Mouse (Mus musculus) heart, embryonic 12.5 days (tissue): ENCODE measurements around the gene Slc7a1. TPM values are rescaled to one million over a fixed set of nuclear protein-coding genes. Genes with fewer than 3 reads are reported as not detected.
A peak's percentile ranks its signal among the peaks of the same experiment; 100 is the strongest.

Experiments used
- ATAC-seq: fragments of 200-750 bp; cut with Nextera tagmentation; 2 replicates; pipeline ENCODE4 v1.8.0; 2017; ENCODE audit warnings: moderate TSS enrichment, moderate library complexity; ENCODE audit not compliant: insufficient number of reproducible peaks, low FRiP score
- H3K27ac ChIP-seq: fragments of 300-500 bp; sonication (generic); 2 replicates; pipeline ENCODE4 v1.5.1; 2016; ENCODE audit warnings: mild to moderate bottlenecking, moderate library complexity; ENCODE audit not compliant: poor library complexity, severe bottlenecking
- H3K27me3 ChIP-seq: fragments of 300-500 bp; sonication (generic); replicated peaks from 2 replicates; pipeline ENCODE4 v1.6.1; 2016; ENCODE audit warnings: mild to moderate bottlenecking, moderate library complexity
- H3K36me3 ChIP-seq: fragments of 300-500 bp; sonication (generic); 2 replicates; pipeline ENCODE4 v1.6.1; 2016; ENCODE audit warnings: mild to moderate bottlenecking, moderate library complexity
- H3K4me1 ChIP-seq: fragments of 300-500 bp; sonication (generic); replicated peaks from 2 replicates; pipeline ENCODE4 v1.6.1; 2016; ENCODE audit warnings: mild to moderate bottlenecking
- H3K4me2 ChIP-seq: fragments of 300-500 bp; sonication (generic); 2 replicates; pipeline ENCODE4 v1.6.1; 2016; ENCODE audit warnings: mild to moderate bottlenecking, moderate library complexity
- H3K4me3 ChIP-seq: fragments of 300-500 bp; sonication (generic); 2 replicates; pipeline ENCODE4 v1.5.1; 2016; ENCODE audit warnings: mild to moderate bottlenecking
- H3K9ac ChIP-seq: fragments of 300-500 bp; sonication (generic); 2 replicates; pipeline ENCODE4 v1.6.1; 2016; ENCODE audit warnings: mild to moderate bottlenecking, moderate library complexity
- H3K9me3 ChIP-seq: fragments of 300-500 bp; sonication (generic); replicated peaks from 2 replicates; pipeline ENCODE4 v1.6.1; 2016; ENCODE audit warnings: mild to moderate bottlenecking, moderate library complexity
- WGBS: fragments of 180-500 bp; shearing (Covaris S2); methylation state at CpG from one replicate; pipeline ENCODE4 v1.1.7; 2016; 5-methylcytosine and 5-hydroxymethylcytosine counted together
- polyA plus RNA-seq: library from polyadenylated mRNA; unstranded; fragments of >200 nt; fragmentation: Nextera tagmentation; extraction: Ambion mirVana; gene quantifications from 2 replicates; pipeline ENCODE4 v1.2.1, GENCODE M21; 2016

The Slc7a1 gene
- polyA plus RNA-seq, 1 experiment from 2014 or later = 24.0 TPM

DNA sequence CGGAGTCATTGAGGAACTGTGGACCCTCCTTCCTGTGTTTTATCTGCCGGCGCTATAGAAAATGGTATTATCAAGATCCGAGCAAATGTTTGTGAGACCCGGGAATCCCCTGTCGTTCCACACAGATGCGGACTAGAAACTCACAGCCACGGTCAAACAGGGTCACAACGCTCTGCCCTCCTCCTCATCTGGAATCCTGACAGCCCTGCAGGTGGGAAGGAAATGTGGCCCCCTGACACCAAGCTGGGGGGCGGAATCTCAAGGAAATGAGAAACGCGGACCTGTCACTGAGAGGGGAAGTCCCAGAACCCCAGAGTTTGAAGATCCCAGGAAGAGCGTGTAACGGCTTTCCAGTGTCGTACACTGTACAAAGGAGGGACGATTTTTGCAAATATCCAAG, 46.3 kb downstream of the Slc7a1 start:
- Histone ChIP-seq H3K9me3 (no peaks in the 10 kb centered on the region), H3K4me3 (no peak overlapping the region), H3K4me2 (no peak overlapping the region; the same call in 1 of the 2 replicates), H3K27ac (peak overlapping the region; percentile 75; the same call in 1 of the 2 replicates), H3K36me3 (peaks cover 24% of the 10 kb centered on the region), H3K4me1 (peaks cover 39% of the 10 kb centered on the region), H3K27me3 (no peaks in the 10 kb centered on the region), H3K9ac (no peak overlapping the region; the same call in 1 of the 2 replicates)
- WGBS = 60% methylated on average over 16 of the region's 16 CpGs
- ATAC-seq = no peak

DNA sequence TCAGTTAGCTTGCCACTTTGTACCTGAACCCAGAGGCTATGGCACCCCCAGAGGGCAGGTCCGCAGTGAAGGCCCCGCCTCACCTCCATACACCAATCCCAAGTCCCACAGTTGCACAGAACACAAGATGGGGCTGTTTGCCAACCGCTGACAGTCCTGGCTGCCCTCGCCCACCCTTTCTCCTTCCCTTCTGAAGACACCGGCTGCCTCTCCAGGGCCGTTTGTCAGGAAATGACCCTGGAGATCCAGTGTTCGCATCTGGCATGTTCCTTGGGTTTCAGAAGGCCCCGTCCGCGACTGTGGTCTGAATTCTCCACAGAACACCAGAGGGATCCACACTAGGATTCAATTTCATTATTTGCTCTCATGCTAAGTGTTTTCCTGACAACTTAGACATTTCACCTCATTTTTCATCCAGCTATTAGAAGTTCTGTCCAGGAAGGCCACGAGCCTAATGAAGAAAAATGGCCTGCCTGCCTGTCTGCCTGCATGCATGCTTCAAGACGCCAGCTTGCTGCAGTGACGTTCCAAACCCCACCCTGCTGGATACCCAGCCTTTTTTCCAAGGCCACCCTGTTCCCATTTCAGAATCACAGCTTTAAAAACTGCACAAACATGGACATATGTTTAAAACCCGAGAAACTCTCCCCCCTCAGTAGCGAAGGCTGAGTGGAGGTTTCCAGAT, 50.2 kb downstream of the Slc7a1 start:
- no peak overlapping the region for H3K9ac ChIP-seq
- H3K27me3 ChIP-seq = no peaks in the 10 kb centered on the region
- H3K4me1 ChIP-seq = peaks cover 43% of the 10 kb centered on the region
- H3K4me2 ChIP-seq = no peak overlapping the region
- no peaks in the 10 kb centered on the region for H3K9me3 ChIP-seq
- H3K36me3 ChIP-seq = peaks cover 34% of the 10 kb centered on the region
- peak overlapping the region; percentile 37; the same call in 1 of the 2 replicates for H3K27ac ChIP-seq
- WGBS = 74% methylated on average over 15 of the region's 15 CpGs
- no peak for ATAC-seq
- H3K4me3 ChIP-seq = no peak overlapping the region

DNA sequence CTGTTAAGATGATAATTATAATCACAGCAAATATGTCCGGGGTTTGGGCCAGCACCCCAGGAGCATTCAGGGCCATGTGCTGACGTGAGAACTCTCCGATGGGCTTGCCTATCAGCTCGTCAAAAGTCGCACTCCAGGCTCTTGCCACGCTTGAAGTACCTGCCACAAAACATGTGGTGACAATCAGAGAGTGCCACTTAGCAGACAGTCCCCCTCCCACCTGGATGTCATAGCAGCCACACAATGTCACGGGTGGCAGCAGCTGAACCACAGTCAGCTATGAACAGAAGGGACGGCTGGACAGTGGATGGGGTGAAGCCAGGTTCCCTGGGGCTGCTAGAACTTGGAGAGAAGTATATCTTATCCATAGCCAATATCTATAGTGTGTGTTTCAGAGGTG, 51.6 kb downstream of the Slc7a1 start:
- no peak for ATAC-seq
- Histone ChIP-seq H3K4me3 (no peak overlapping the region), H3K4me1 (peaks cover 42% of the 10 kb centered on the region), H3K27me3 (no peaks in the 10 kb centered on the region), H3K4me2 (no peak overlapping the region), H3K9me3 (no peaks in the 10 kb centered on the region), H3K36me3 (peaks cover 38% of the 10 kb centered on the region), H3K27ac (no peak overlapping the region), H3K9ac (no peak overlapping the region)
- WGBS = 45% methylated on average over 8 of the region's 8 CpGs

DNA sequence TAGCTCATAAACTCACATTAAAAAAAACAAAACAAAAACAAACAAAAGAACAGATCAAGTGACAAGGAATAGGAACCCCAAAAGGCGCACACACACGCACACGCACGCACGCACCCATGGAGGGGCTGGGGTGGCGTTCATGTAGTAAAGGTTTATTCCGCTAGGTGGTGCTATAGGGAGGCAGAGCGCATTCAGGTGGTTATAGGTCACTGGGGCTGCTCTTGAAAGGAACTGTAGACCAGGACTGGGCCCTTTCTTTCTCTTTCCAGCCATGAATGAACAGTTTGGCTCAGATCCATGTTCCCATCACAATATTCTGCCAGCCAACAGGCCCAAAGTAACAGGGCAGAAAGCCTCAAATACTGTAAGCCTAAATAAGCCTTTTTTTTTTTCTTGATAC, 53.2 kb downstream of the Slc7a1 start:
- Histone ChIP-seq H3K4me2 (no peak overlapping the region), H3K27me3 (no peaks in the 10 kb centered on the region), H3K4me3 (no peak overlapping the region), H3K36me3 (peaks cover 30% of the 10 kb centered on the region), H3K27ac (no peak overlapping the region), H3K9me3 (no peaks in the 10 kb centered on the region), H3K9ac (no peak overlapping the region), H3K4me1 (peaks cover 56% of the 10 kb centered on the region)
- ATAC-seq = no peak
- 80% methylated on average over 8 of the region's 8 CpGs for WGBS

DNA sequence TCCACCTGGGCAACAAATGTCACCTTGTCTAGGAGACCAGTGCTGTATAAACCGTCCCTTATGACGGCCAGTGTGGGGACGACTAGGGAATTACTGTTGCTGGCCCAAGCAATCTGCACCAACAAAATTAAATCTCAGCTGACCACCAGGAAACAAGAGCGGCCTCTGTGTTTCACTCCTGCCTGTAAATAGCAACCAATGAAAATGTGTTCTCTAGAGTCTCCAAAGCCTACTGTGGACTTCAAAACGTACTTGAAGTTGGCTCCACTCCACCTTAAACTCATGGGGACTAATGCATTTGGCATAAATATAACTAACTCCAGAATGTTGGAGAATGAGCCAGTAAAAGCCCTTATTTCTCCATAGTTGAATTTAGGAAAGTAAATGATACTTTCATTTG, 55.3 kb downstream of the Slc7a1 start:
- no peaks in the 10 kb centered on the region for H3K9me3 ChIP-seq
- H3K4me3 ChIP-seq = no peak overlapping the region
- peaks cover 64% of the 10 kb centered on the region for H3K4me1 ChIP-seq
- WGBS = 50% methylated on average over 5 of the region's 5 CpGs
- H3K9ac ChIP-seq = no peak overlapping the region
- H3K27ac ChIP-seq = peak overlapping the region; percentile 76
- peaks cover 32% of the 10 kb centered on the region for H3K36me3 ChIP-seq
- H3K4me2 ChIP-seq = no peak overlapping the region
- no peak for ATAC-seq
- no peaks in the 10 kb centered on the region for H3K27me3 ChIP-seq

DNA sequence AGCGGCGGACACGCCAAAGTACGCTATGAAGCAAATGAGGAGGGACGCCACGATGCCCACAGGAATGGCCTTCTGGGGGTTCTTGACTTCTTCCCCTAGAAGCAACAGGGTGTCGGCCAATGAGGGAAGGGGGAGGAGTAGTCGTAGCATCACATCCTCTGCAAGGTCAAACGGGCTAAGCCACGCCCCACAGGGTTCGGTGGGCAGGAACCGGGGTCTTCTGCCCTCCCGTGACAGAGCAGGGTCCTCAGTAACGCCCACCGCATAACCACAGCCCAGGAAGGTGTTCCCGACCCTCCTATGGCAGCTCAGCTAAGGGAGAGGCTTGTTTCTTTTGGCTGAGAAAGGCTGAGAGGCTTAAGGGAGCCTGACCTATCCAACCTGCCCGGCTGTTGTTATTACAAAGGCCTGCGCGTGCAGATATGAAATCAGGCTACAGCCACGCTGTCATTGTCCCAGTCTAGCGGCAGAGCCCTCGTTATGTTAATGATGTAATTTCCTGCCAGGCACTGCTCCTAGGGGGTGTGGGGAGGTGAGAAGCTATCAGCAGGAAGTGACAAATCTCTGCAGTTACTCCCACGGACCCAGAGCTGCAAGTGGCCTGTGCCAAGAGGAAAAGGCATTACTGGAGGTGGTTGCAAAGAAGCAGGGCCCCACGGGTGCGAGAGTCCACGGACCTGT, 57.5 kb downstream of the Slc7a1 start:
- H3K4me1 ChIP-seq = peaks cover 48% of the 10 kb centered on the region
- peak overlapping the region; percentile 59 for H3K4me2 ChIP-seq
- peak overlapping the region; percentile 60 for H3K9ac ChIP-seq
- H3K27ac ChIP-seq = peak overlapping the region; percentile 82
- 14% methylated on average over 26 of the region's 26 CpGs for WGBS
- peak overlapping the region; percentile 38 for H3K4me3 ChIP-seq
- no peaks in the 10 kb centered on the region for H3K27me3 ChIP-seq
- peak; percentile 89 for ATAC-seq
- no peaks in the 10 kb centered on the region for H3K9me3 ChIP-seq
- peaks cover 52% of the 10 kb centered on the region for H3K36me3 ChIP-seq

DNA sequence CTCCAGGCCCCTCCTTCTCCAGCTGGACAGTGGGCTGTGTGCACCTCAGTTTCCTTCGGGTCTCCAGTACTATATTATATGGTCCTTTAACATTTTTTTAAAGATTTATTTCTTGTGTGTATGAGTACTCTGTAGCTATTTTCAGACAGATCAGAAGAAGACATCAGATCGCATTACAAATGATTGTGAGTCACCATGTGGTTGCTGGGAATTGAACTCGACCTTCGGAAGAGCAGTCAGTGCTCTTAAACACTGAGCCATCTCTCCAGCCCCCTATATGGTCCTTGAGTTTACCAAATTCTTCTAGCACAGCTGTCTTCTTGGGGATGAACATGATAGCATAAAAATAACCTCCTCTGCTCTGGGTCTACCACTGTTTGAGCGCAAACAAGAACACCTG, 60.6 kb downstream of the Slc7a1 start:
- Histone ChIP-seq H3K27me3 (no peaks in the 10 kb centered on the region), H3K9me3 (no peaks in the 10 kb centered on the region), H3K27ac (no peak overlapping the region), H3K9ac (no peak overlapping the region), H3K36me3 (peaks cover 58% of the 10 kb centered on the region), H3K4me2 (no peak overlapping the region), H3K4me1 (peaks cover 37% of the 10 kb centered on the region), H3K4me3 (no peak overlapping the region)
- 91% methylated on average over 5 of the region's 5 CpGs for WGBS
- no peak for ATAC-seq

DNA sequence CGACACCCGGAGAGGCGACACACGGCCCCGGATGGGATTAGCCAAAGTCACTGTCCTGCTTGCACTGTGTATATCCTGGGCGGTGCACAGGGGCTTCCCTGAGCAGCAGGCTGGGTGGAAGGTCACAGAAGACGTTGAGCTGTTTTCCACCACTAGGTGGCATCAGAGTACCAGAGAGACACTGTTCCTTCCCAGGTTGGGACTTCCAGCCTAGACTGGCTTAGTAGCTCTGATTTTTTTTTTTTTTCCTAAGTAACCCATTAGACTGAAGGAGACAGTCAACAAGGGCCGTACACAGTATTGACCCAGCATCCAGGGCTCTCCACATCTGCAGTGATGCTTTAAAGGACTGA, 67.1 kb downstream of the Slc7a1 start:
- no peak overlapping the region for H3K27ac ChIP-seq
- ATAC-seq = peak; percentile 56; the same call in 1 of the 2 replicates
- WGBS = 26% methylated on average over 8 of the region's 8 CpGs
- peaks cover 81% of the 10 kb centered on the region for H3K36me3 ChIP-seq
- peaks cover 21% of the 10 kb centered on the region for H3K4me1 ChIP-seq
- H3K27me3 ChIP-seq = no peaks in the 10 kb centered on the region
- no peak overlapping the region for H3K4me2 ChIP-seq
- H3K9ac ChIP-seq = no peak overlapping the region
- H3K4me3 ChIP-seq = no peak overlapping the region
- no peaks in the 10 kb centered on the region for H3K9me3 ChIP-seq

DNA sequence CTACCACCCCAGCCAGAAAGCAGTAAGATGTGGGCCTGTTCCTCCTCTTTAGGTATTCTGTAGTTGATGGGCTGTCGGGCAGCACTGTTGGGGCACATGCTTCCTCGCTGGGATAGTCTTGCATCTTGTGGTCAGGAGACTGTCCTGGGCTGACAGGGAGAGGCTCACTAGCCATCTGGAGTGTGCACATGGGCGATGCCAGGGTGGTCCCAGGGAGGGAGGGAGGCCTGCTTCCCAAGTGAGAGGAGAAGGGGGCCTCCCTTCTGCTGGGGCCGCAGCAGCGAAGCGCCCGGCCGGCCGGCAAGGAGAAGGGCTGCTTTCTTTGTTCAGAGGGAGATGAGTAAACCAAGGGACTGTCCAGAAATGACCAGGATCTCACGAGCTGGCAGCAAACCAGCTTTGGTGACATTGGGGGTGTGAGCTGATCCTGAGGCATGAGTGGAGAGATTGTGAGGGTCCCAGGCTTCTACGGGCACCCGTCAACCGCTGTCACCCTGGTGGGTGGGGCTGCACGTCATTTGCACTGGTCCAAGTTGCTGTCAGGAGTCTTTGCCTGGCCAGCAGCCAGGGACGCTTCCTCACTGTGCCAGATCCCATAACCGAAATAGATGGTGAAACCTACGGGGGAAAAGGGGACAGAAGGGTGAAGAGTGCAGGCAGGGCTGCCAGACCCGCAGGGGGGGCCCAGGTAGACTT, 67.6 kb downstream of the Slc7a1 start:
- Histone ChIP-seq H3K4me2 (no peak overlapping the region), H3K4me1 (peaks cover 19% of the 10 kb centered on the region), H3K27ac (no peak overlapping the region), H3K9me3 (no peaks in the 10 kb centered on the region), H3K9ac (no peak overlapping the region), H3K36me3 (peaks cover 79% of the 10 kb centered on the region), H3K27me3 (no peaks in the 10 kb centered on the region), H3K4me3 (no peak overlapping the region)
- peak; percentile 47; the same call in 1 of the 2 replicates for ATAC-seq
- WGBS = 80% methylated on average over 18 of the region's 18 CpGs

DNA sequence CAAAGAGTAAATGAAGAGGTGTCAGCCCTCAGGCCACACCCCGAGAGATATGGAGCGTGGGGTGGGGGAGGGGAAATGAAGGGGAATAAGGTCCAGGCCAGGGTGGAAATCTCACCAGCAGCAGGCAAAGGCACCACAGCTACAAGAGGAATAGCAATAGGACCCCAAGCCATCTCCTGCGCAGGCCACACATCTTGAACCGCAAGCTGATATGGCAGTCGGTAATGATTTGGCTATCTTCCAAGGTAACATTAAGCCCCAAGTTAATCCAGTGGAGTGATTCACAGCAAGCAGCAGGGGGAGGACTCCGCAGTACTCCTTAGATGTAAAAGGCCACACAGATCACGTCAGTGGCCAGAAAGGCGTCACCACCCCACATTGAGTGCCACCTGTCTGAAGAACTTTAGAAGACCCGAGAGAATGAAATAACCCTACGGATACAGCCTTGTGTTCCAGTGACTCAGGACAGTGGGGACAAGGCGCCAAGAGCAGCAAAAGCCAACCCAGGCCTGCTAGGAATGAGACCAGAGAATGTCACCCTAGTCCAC, 68.4 kb downstream of the Slc7a1 start:
- Histone ChIP-seq H3K9ac (no peak overlapping the region), H3K27ac (no peak overlapping the region), H3K4me2 (no peak overlapping the region), H3K9me3 (no peaks in the 10 kb centered on the region), H3K4me1 (peaks cover 19% of the 10 kb centered on the region), H3K4me3 (no peak overlapping the region), H3K36me3 (peaks cover 75% of the 10 kb centered on the region), H3K27me3 (no peaks in the 10 kb centered on the region)
- no peak for ATAC-seq
- 56% methylated on average over 11 of the region's 11 CpGs for WGBS

DNA sequence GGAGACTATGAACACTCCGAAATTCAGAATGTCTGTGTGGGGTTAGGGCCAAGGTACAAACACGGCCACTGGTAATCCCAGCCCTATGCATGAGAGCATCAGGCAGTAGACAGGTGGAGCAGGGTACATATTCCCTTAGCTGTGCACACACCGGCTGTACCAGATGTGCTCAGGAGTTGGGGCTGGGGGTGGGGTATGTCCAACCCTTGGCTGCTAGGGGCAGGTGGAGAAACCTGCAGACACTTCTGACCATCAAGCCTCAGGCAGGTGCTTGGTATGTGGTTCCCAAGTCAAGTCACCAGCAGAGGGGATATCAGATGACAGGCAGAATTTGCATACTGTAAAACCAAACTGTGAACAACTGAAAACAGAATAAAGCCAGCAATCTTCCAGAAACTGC, 70.7 kb downstream of the Slc7a1 start:
- Histone ChIP-seq H3K4me3 (no peak overlapping the region), H3K36me3 (peaks cover 58% of the 10 kb centered on the region), H3K4me1 (peaks cover 19% of the 10 kb centered on the region), H3K27ac (no peak overlapping the region), H3K4me2 (no peak overlapping the region), H3K27me3 (no peaks in the 10 kb centered on the region), H3K9me3 (0 out of 2 replicates have a peak, but pooled peaks cover 3% of the 10 kb centered on the region), H3K9ac (no peak overlapping the region)
- ATAC-seq = no peak
- 95% methylated on average over 3 of the region's 3 CpGs for WGBS
